Mouse (Mus musculus): ENCODE results near the gene Exosc3.
"Not testable (repeated sequence)": the region's sequence is repeated elsewhere in the genome, so short reads cannot be mapped to it uniquely, and the experiment has no call there.

Gene Exosc3
- long read RNA-seq, experiment 1, transcript Exosc3-201 (4 exons, 1,077 nt): major isoform, 26 of 35 reads
- long read RNA-seq, experiment 1, partial matches to known transcripts: 3 of 35 reads
- long read RNA-seq, experiment 1, other reads (novel, unspliced or antisense): 4 of 35 reads
- long read RNA-seq, experiment 2, transcript Exosc3-201 (4 exons, 1,077 nt): major isoform, 38 of 45 reads
- long read RNA-seq, experiment 2, partial matches to known transcripts: 3 of 45 reads
- long read RNA-seq, experiment 2, other reads (novel, unspliced or antisense): 3 of 45 reads

DNA sequence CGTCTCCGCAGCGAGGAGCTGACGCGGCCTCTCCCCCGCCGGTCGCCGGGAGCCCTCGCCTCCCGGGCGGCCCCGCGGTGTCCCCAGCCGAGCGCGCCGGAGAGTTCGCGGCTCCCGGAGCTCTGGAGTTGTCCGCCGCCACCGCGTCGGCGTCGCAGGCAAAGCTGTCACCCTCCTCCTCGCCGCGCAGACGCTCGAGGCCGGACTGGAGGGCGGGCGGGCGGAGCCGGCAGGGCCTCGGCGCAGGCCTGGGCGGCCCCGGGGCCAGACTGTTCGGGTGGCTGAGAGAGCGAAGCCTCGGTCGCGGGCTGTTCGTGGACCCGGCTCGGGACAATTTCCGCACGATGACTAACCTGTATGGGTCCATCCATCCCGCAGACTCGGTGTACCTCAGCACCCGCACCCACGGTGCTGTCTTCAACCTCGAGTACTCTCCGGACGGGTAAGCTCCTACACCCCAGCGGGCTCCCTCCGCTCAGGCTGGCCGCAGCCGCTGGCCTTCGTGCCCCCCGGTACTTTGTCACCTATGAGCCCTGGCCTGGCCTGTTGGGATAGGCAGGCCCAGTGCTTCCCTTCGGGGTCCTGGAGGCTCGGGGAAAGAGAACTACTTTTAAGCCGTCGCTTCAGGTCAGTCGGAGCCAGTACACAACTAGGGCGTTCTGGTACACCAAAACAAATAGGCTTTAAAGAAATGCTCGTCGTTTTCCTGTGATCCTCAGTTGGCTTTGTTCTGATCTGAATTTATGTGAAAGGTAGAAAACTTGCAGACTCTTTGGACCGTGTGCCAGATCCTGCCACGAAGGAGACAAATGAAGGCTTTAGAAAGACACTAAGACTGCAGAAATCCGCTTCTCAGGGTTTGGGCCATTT is at the start of gene Exosc3:
TSS of gene Exosc3 (minus strand) at position 447 of the 870 bp plus-strand sequence.
- intact Hi-C loops (cut with DNase I): no loop called here

- intact Hi-C loops (cut with DNase I): no loop called here
These were observed 49.6 kb upstream of the Exosc3 start for GRCm38 (mm10) chr4:45392099-45392498.

DNA sequence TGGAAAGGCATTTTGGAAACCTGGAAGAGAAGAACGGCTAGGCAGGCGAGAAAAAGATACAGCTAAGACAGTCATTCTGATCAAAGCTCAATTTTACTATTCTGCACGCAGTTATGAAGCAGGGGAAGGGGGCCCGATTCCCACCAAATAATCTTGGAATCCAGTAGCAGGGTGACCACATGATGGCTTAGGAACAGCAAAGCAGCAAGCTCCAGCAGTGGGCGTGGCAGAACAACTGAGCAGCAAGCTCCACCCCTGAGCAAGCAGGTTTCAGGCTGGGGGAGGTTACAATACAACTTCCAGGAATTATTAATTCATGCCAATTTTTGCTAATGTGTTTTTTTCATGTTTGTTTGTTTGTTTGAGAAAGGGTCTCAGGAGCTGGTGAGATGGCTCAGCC is 44.8 kb upstream of the Exosc3 start:
- intact Hi-C loops (cut with DNase I): not testable (repeated sequence)

DNA sequence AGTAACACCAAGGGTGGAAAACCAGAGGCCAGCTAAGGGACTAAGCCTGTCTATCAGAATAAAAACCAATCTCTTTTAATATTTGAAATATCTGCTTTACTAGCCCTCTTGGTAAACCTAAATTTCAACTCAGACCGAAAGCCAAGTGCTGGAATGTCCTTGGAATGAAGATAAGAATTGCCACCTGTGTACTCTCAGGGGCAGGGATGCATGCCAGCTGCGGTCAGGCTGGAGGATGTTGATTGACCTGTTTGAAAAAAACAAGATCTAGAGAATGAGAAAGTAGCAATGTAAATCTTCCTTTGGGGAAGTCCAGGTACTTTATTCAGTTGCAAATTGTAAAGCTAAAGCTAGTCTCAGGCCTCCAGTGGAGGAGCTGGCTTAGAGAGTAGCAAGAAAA is 39.6 kb upstream of the Exosc3 start:
- intact Hi-C loops (cut with DNase I): not testable (repeated sequence)

DNA sequence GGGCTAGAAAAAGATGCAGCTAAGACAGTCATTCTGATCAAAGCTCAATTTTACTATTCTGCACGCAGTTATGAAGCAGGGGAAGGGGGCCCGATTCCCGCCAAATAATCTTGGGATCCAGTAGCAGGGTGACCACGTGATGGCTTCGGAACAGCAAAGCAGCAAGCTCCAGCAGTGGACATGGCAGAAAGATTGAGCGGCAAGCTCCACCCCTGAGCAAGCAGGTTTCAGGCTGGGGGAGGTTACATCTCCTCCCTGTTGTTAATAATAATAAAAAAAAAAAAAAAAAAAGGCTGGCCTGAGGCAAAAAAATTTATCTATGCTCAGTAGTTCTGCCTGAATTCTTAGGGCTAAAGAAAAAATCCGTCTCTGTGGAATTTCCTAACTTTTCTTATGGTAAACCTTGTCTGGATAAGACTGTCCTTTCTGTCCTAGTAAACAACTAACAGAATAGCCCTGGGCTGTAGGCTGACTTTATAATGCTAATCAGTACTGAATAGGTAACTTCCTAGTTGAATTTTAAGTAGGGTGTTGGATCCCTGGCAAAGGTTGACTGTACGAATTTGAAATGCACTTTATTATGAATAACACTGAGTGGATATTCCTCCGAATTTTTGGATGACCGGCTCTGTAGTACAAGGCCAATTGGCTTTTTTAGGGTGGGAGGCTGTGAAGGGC is 38.5 kb upstream of the Exosc3 start:
- intact Hi-C loops (cut with DNase I): not testable (repeated sequence)

DNA sequence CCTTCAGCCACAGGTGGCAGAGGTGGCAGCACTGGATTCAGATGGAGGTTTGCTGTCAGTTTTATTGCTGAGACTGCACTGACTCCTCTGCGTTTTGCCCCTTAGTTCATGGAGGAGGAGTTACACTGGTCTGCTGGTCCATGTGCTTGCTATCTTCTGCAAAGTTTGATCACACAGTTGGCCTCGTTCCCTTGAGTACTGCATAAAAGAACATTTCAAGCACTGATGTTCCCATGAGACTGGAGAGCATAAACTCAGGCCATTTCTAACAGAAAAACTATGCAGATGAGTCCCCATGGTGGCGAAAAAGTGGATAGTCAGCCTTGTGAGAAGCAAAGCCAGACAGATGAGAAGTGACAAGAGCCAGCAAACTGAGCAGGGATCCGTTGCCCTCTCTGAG is 34.0 kb upstream of the Exosc3 start:
- intact Hi-C loops (cut with DNase I): no loop called here

GRCm38 (mm10) chr4:45374879-45375278 is 32.3 kb upstream of the Exosc3 start:
- intact Hi-C loops (cut with DNase I): no loop called here

GRCm38 (mm10) chr4:45371261-45371660 is 28.7 kb upstream of the Exosc3 start:
- intact Hi-C loops (cut with DNase I): no loop called here

- intact Hi-C loops (cut with DNase I): no loop called here
These were observed 14.1 kb upstream of the Exosc3 start for GRCm38 (mm10) chr4:45356653-45357052.

DNA sequence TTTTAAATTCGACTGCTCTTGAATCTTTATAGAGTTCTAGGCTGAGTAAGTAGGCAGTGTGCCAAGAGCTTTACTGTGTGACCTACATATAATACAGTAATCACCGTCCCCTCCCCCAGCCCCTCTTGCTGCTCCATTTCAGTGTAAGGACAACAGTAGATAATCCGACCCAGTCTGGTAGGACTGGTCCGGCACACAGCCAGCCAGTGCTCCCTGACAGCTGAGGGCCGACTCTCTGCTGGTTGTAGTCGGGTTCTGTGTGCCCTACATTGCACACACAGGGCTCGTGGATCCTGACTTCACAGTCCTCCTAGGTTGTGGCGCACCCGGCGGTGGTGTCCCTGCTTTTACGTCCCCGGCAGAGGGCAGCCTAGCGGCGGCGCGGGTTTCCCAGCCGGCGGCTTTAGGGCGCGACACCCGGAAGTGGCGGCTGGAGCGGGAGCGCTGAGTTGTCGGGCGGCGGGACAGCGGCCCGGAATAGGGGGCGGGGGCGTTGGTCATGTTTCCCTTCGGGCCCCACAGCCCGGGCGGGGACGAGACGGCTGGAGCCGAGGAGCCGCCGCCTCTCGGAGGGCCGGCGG is 773 bp downstream of the Exosc3 start, which contains the start of gene Dcaf10:
TSS of gene Dcaf10 (plus strand) at position 433 of the 581 bp plus-strand sequence.
- intact Hi-C loops (cut with DNase I): no loop called here

- intact Hi-C loops (cut with DNase I): no loop called here
These were observed 1.3 kb downstream of the Exosc3 start for GRCm38 (mm10) chr4:45341226-45341625.

GRCm38 (mm10) chr4:45332466-45332865 is 10.1 kb downstream of the Exosc3 start:
- intact Hi-C loops (cut with DNase I): no loop called here

DNA sequence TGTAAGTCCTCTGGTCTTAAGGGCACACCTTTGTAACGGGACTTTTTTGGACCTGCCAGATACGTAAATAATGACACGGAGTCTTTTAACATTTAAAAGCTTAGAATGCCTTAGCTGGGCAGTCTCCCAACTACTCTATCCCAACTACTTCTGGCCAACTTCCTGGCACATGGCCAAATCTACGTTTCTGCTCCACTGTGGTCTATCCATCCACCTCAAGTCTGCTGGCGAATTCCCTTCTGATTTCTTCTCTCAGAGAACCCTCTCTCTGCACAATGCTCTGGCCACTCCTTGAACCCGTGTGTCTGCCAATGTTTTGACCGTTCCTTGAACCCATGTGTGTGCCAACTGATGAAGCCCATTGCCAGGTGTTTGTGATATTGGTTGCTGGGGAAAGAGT is 11.4 kb downstream of the Exosc3 start:
- intact Hi-C loops (cut with DNase I): no loop called here

DNA sequence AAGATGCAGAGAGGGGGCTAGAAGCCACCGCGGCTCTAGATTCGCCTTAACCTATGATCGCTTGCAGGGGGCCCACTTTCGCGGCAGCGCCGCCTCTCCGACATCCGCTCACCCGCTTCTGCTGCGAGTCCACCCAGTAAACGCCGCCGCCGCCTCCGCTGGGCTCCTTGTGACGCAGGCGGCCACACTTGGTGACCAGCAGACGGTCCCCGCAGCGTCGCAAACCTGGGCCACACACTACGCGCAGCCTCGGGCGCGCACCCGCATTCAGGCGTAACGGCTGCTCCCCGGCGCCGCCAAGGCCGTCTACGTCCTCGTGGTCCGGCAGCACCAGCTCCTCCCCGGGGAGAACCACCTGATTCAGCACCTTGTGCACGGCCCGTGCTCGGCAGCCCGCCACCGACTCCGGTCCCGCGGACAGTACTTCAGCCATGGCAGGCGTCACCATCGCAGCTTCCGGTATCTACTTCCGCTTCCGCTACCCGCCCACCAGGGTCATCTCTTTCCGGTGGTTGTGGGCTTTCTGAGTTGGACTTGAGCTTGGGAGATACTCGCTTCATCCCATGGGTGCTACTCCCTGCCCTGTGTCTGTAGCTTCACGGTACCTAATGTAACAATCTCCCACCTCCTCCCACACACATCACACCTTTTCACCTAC is 22.2 kb downstream of the Exosc3 start:
- intact Hi-C loops (cut with DNase I): no loop called here

GRCm38 (mm10) chr4:45311056-45311455 is 31.5 kb downstream of the Exosc3 start:
- intact Hi-C loops (cut with DNase I): no loop called here

GRCm38 (mm10) chr4:45308606-45309005 is 33.9 kb downstream of the Exosc3 start:
- intact Hi-C loops (cut with DNase I): no loop called here

DNA sequence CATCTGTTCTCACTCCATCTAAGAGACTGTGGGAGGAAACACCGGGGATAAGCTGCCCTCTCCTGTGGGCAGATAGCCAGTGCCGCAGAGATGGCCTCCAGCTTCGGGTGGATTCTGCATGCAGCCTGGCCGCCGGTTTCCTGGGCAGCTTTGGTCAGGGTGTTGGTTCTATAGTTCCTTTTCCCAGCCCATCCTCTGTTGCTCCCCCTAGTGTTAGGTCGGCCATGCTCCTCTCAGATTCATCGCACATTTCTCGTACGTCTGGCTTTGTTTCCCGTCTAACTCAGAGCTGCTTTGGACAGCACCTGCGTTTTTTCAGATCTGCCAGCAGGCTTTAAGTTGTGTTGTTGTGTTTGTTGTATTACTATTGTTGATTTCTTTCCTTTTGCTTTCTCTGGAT is 34.5 kb downstream of the Exosc3 start:
- intact Hi-C loops (cut with DNase I): no loop called here

- intact Hi-C loops (cut with DNase I): no loop called here
These were observed 37.0 kb downstream of the Exosc3 start for GRCm38 (mm10) chr4:45305536-45305935.

DNA sequence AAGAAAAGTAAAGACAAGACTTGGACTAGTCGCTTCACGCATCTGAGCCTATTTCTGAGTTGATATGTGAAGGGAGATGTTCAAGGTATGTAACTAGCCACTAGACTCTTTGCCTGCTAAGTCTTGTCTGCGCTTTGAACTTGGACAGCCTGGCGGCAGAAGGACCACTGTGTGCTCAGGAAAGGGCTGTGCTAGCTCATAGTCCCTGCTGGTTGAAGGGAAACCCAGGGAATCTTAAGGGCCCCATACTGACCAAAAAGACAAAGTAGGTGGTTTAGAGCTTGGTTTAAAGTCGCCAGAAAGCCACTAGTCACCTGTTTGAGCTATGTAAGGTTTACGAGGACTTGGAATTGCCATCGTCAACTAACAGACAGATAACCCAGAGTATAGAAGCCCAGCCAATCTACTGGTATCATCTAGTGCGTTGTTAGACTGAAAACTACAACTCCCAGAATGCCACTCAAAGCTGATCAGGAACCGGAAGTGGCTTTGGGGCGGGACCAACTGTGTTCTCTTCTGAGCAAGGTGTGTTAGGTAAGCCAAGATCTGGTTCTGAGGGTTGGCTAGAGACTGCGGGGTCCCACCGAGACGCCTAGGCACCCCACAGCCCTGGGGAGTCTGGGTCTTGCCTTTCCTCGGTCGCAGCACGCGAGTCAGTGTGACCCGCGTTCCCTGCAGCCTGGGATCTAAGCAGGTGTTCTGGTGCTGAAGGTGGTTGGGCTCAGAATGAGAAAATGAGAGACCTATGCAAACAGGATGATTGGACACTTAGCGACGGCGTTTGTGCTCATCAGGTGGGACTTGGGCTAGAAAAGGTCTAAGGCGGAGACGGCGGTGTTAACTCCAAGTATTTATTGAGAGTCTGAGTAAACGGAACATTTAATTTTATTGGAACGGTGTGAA is 45.6 kb downstream of the Exosc3 start, which contains the start of gene Trmt10b:
TSS of gene Trmt10b (plus strand) at position 466 of the 903 bp plus-strand sequence.
- intact Hi-C loops (cut with DNase I): no loop called here

DNA sequence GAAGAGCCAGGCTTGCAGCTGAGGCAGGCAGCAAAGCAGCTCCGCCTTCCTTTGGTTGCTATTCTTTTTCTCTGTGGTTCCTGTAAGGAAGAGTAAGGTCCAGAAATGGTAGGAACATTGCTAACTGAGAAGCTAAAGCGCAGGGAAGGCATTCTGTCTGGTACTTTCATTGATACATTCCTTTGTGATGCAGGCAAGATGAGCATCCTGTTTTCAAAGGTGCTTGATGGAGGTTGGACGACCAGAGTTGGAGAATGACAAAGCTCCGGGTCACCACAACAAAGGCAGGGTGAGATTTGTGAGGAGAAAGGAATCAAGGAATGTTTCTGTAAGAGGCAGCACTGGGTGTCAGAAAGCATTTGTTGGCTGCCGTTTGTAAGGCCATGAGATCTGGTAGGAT is 54.6 kb downstream of the Exosc3 start:
- intact Hi-C loops (cut with DNase I): no loop called here

All from adrenal gland (tissue).